Mouse (Mus musculus) central nervous system, embryonic 11.5 days (tissue): Measurements from ENCODE around the gene Ppdpf. TPM values are rescaled to one million over a fixed set of nuclear protein-coding genes. Genes with fewer than 3 reads are reported as not detected.

ENCODE experiments used
- polyA plus RNA-seq: library from polyadenylated mRNA; depleted of rRNA; stranded (reverse); fragments of >200 nt; gene quantifications from 2 replicates; pipeline ENCODE4 v1.2.3, GENCODE M21; 2012; rRNA removed

The Ppdpf gene
- polyA plus RNA-seq: 169 and 247 TPM in 2 replicates

GRCm38 (mm10) chr2:181187121-181188000, at the start of gene Ppdpf:
Gene Ppdpf, plus strand, starts transcription at chr2:181187247.

GRCm38 (mm10) chr2:181156248-181157121, 30.6 kb upstream of the Ppdpf start, which contains the start of gene Eef1a2:
Gene Eef1a2, minus strand, starts transcription at chr2:181157014.

GRCm38 (mm10) chr2:181202422-181202821, 15.4 kb downstream of the Ppdpf start, which contains the start of gene Ptk6:
Gene Ptk6, minus strand, starts transcription at chr2:181202789.

GRCm38 (mm10) chr2:181213021-181213445, 26.0 kb downstream of the Ppdpf start, which contains the start of gene Srms:
Gene Srms, minus strand, starts transcription at chr2:181213185.

GRCm38 (mm10) chr2:181219538-181220216, 32.6 kb downstream of the Ppdpf start, which contains the start of gene Fndc11:
Gene Fndc11, plus strand, starts transcription at chr2:181220013.

Other genes starting within 250 kb of the Ppdpf start
- gene Nkain4, start 232.5 kb upstream of the Ppdpf start, polyA plus RNA-seq: 40.6 and 50.9 TPM in 2 replicates
- 68.6 and 83.8 TPM in 2 replicates for gene Arfgap1, start 220.0 kb upstream of the Ppdpf start, polyA plus RNA-seq
- gene Col20a1, start 200.7 kb upstream of the Ppdpf start, polyA plus RNA-seq: 0.67 and 1.9 TPM in 2 replicates
- gene Chrna4, start 143.7 kb upstream of the Ppdpf start, polyA plus RNA-seq: 10.2 and 12.9 TPM in 2 replicates
- 19.1 and 19.2 TPM in 2 replicates for gene Kcnq2, start 51.9 kb upstream of the Ppdpf start, polyA plus RNA-seq
- 6.3 and 8.5 TPM in 2 replicates for gene Eef1a2, start 30.2 kb upstream of the Ppdpf start, polyA plus RNA-seq
- gene Ptk6, start 15.5 kb downstream of the Ppdpf start, polyA plus RNA-seq: 0.02 TPM in 1 of 2 replicates, not detected in the other
- gene Srms, start 25.9 kb downstream of the Ppdpf start, polyA plus RNA-seq: 0.05 and 0.17 TPM in 2 replicates
- gene Fndc11, start 32.8 kb downstream of the Ppdpf start, polyA plus RNA-seq: 0.13 and 0.20 TPM in 2 replicates
- 1.7 and 2.9 TPM in 2 replicates for gene Helz2, start 54.8 kb downstream of the Ppdpf start, polyA plus RNA-seq
- gene Gmeb2, start 100.8 kb downstream of the Ppdpf start, polyA plus RNA-seq: 21.5 and 33.3 TPM in 2 replicates
- gene Stmn3, start 127.3 kb downstream of the Ppdpf start, polyA plus RNA-seq: 166 and 354 TPM in 2 replicates
- 98.4 and 116 TPM in 2 replicates for gene Rtel1, start 132.5 kb downstream of the Ppdpf start, polyA plus RNA-seq
- 63.2 and 85.0 TPM in 2 replicates for gene Zgpat, start 177.7 kb downstream of the Ppdpf start, polyA plus RNA-seq
- 86.3 and 95.1 TPM in 2 replicates for gene Arfrp1, start 178.2 kb downstream of the Ppdpf start, polyA plus RNA-seq
- gene Lime1, start 192.8 kb downstream of the Ppdpf start, polyA plus RNA-seq: 38.4 and 60.0 TPM in 2 replicates